Mouse (Mus musculus): ENCODE data around the gene Pkhd1. TPM values are rescaled to one million over a fixed set of nuclear protein-coding genes. Genes with fewer than 3 reads are reported as not detected.

The Pkhd1 gene
- polyA plus RNA-seq, 2 experiments: 0.15 TPM

GRCm38 (mm10) chr1:20409411-20409967 is 208.4 kb downstream of the Pkhd1 start:
- Histone ChIP-seq H3K9ac (replicated peaks) (no peak overlapping the region), H3K4me3 (ENCODE audit: insufficient read depth in 1 of 2, low read depth in 2 of 2, low read length in 2 of 2) (no peak overlapping the region), H3K4me1 (replicated peaks; ENCODE audit: control insufficient read depth in 2 of 2, insufficient read depth in 2 of 2, low read length in 1 of 2) (no peaks in the 10 kb centered on the region), H3K27ac (no peak overlapping the region), H3K27me3 (ENCODE audit: control insufficient read depth, insufficient read depth, low read length) (no peaks in the 10 kb centered on the region), H3K36me3 (replicated peaks; ENCODE audit: control insufficient read depth, insufficient read depth, low read depth) (no peaks in the 10 kb centered on the region), H3K4me2 (ENCODE audit: low read depth) (no peak overlapping the region), H3K9me3 (ENCODE audit: control insufficient read depth, low read length) (no peaks in the 10 kb centered on the region)
- ATAC-seq (ENCODE audit: insufficient read depth): no peak
- 47% methylated on average over 5 of the region's 5 CpGs for WGBS (ENCODE audit: insufficient replicate concordance)
- TF ChIP-seq EP300 (IDR thresholded peaks at IDR 0.05; ENCODE audit: low read depth): no peak
- TF ChIP-seq CTCF (IDR thresholded peaks at IDR 0.05; ENCODE audit: low read depth): no peak
- DNase-seq (ENCODE audit: low read depth in 3 of 3, low spot score in 3 of 3): no peak

GRCm38 (mm10) chr1:20398319-20398718 is 219.5 kb downstream of the Pkhd1 start:
- Histone ChIP-seq H3K27ac (no peak overlapping the region), H3K9ac (replicated peaks) (no peak overlapping the region), H3K4me2 (ENCODE audit: low read depth) (no peak overlapping the region), H3K4me1 (replicated peaks; ENCODE audit: control insufficient read depth in 2 of 2, insufficient read depth in 2 of 2, low read length in 1 of 2) (no peaks in the 10 kb centered on the region), H3K27me3 (ENCODE audit: control insufficient read depth, insufficient read depth, low read length) (no peaks in the 10 kb centered on the region), H3K36me3 (replicated peaks; ENCODE audit: control insufficient read depth, insufficient read depth, low read depth) (no peaks in the 10 kb centered on the region), H3K9me3 (ENCODE audit: control insufficient read depth, low read length) (no peaks in the 10 kb centered on the region), H3K4me3 (ENCODE audit: insufficient read depth in 1 of 2, low read depth in 2 of 2, low read length in 2 of 2) (no peak overlapping the region)
- WGBS (ENCODE audit: insufficient replicate concordance): 37% methylated on average over 4 of the region's 4 CpGs
- DNase-seq (ENCODE audit: low read depth in 3 of 3, low spot score in 3 of 3): no peak
- no peak for ATAC-seq (ENCODE audit: insufficient read depth)
- TF ChIP-seq CTCF (IDR thresholded peaks at IDR 0.05; ENCODE audit: low read depth) (no peak), EP300 (IDR thresholded peaks at IDR 0.05; ENCODE audit: low read depth) (no peak)

- H3K9ac ChIP-seq (replicated peaks): no peak overlapping the region
- no peaks in the 10 kb centered on the region for H3K27me3 ChIP-seq (ENCODE audit: control insufficient read depth, insufficient read depth, low read length)
- no peak overlapping the region for H3K4me2 ChIP-seq (ENCODE audit: low read depth)
- H3K36me3 ChIP-seq (replicated peaks; ENCODE audit: control insufficient read depth, insufficient read depth, low read depth): no peaks in the 10 kb centered on the region
- TF ChIP-seq EP300 (IDR thresholded peaks at IDR 0.05; ENCODE audit: low read depth) (no peak), CTCF (IDR thresholded peaks at IDR 0.05; ENCODE audit: low read depth) (no peak)
- WGBS (ENCODE audit: insufficient replicate concordance): 52% methylated on average over 1 of the region's 1 CpGs
- H3K27ac ChIP-seq: no peak overlapping the region
- H3K9me3 ChIP-seq (ENCODE audit: control insufficient read depth, low read length): no peaks in the 10 kb centered on the region
- no peaks in the 10 kb centered on the region for H3K4me1 ChIP-seq (replicated peaks; ENCODE audit: control insufficient read depth in 2 of 2, insufficient read depth in 2 of 2, low read length in 1 of 2)
- no peak for ATAC-seq (ENCODE audit: insufficient read depth)
- no peak overlapping the region for H3K4me3 ChIP-seq (ENCODE audit: insufficient read depth in 1 of 2, low read depth in 2 of 2, low read length in 2 of 2)
- DNase-seq (ENCODE audit: low read depth in 3 of 3, low spot score in 3 of 3): no peak
Measured at GRCm38 (mm10) chr1:20364437-20364836, 253.4 kb downstream of the Pkhd1 start.

GRCm38 (mm10) chr1:20344651-20345050 is 273.2 kb downstream of the Pkhd1 start:
- TF ChIP-seq EP300 (IDR thresholded peaks at IDR 0.05; ENCODE audit: low read depth) (no peak), CTCF (IDR thresholded peaks at IDR 0.05; ENCODE audit: low read depth) (no peak)
- 50% methylated on average over 3 of the region's 3 CpGs for WGBS (ENCODE audit: insufficient replicate concordance)
- no peak overlapping the region for H3K4me2 ChIP-seq (ENCODE audit: low read depth)
- H3K4me1 ChIP-seq (replicated peaks; ENCODE audit: control insufficient read depth in 2 of 2, insufficient read depth in 2 of 2, low read length in 1 of 2): no peaks in the 10 kb centered on the region
- no peaks in the 10 kb centered on the region for H3K9me3 ChIP-seq (ENCODE audit: control insufficient read depth, low read length)
- DNase-seq (ENCODE audit: low read depth in 3 of 3, low spot score in 3 of 3) (no peak), ATAC-seq (ENCODE audit: insufficient read depth) (no peak)
- no peak overlapping the region for H3K27ac ChIP-seq
- no peaks in the 10 kb centered on the region for H3K27me3 ChIP-seq (ENCODE audit: control insufficient read depth, insufficient read depth, low read length)
- H3K9ac ChIP-seq (replicated peaks): no peak overlapping the region
- H3K4me3 ChIP-seq (ENCODE audit: insufficient read depth in 1 of 2, low read depth in 2 of 2, low read length in 2 of 2): no peak overlapping the region
- no peaks in the 10 kb centered on the region for H3K36me3 ChIP-seq (replicated peaks; ENCODE audit: control insufficient read depth, insufficient read depth, low read depth)

- Histone ChIP-seq H3K9me3 (ENCODE audit: control insufficient read depth, low read length) (no peaks in the 10 kb centered on the region), H3K4me1 (replicated peaks; ENCODE audit: control insufficient read depth in 2 of 2, insufficient read depth in 2 of 2, low read length in 1 of 2) (no peaks in the 10 kb centered on the region), H3K27ac (no peak overlapping the region), H3K27me3 (ENCODE audit: control insufficient read depth, insufficient read depth, low read length) (no peaks in the 10 kb centered on the region), H3K9ac (replicated peaks) (no peak overlapping the region), H3K36me3 (replicated peaks; ENCODE audit: control insufficient read depth, insufficient read depth, low read depth) (no peaks in the 10 kb centered on the region), H3K4me3 (ENCODE audit: insufficient read depth in 1 of 2, low read depth in 2 of 2, low read length in 2 of 2) (no peak overlapping the region), H3K4me2 (ENCODE audit: low read depth) (no peak overlapping the region)
- 6% methylated on average over 2 of the region's 2 CpGs for WGBS (ENCODE audit: insufficient replicate concordance)
- DNase-seq (ENCODE audit: low read depth in 3 of 3, low spot score in 3 of 3) (peak in 1 of 3 experiments; percentile 3), ATAC-seq (ENCODE audit: insufficient read depth) (no peak)
- no peak for TF ChIP-seq EP300 (IDR thresholded peaks at IDR 0.05; ENCODE audit: low read depth)
- peak; percentile 28; the same call in 1 of the 2 replicates for TF ChIP-seq CTCF (IDR thresholded peaks at IDR 0.05; ENCODE audit: low read depth)
Measured at GRCm38 (mm10) chr1:20311485-20311884, 306.4 kb downstream of the Pkhd1 start.
